Comparison of ENCODE assay signal across 8 mouse cellular contexts in the genomic region with DNA sequence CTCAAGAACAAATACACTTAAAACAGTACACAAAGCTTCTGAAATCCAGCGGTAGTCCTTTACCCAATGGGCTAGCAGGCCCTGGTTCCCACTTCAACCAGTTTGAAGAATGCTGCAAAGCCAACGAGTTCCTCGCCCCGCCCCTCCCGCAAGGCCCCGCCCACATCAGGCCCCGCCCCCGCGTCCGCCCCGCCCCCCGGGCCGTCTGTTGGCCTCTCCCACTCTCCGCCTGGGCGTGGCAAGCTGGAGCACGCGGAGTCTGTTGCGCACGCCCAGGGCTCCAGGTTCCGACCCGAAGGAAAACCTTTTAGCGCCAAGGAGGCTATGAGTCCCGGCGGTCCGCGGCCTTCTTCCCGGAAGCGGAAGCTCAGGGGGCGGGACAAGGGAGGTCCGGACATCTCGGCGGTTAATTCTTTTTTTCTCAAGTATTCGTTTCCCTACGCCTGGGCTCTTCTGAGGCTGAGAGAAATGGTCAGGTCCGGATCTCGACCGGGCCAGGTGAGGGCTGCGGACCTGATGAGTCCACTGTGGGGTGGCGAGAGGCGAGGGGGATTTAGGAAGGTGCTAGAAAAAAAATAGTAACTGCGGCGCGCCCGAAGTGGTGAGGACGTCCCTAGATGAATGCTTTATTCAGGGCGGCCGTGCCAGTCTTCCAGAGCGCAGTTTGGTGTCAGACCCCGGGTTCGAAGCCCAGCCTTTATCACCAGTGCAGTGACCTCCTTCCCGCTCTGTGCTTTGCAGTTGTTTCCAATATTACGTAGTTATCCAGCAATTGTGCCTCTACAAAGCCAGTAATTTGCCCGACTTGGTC. TPM values are rescaled to one million over a fixed set of nuclear protein-coding genes. Genes with fewer than 3 reads are reported as not detected.
DNase-seq lines count a peak whose midpoint lies in the region; ATAC-seq and TF ChIP-seq lines count a peak whose summit lies in the region.

TSS of gene Ccdc14 (plus strand) at position 283 of the 811 bp plus-strand sequence.

- ATAC-seq in forebrain, embryonic 14.5 days, result peak; percentile 94
- ATAC-seq in neutrophil, adult 5-6 weeks (ENCODE audit: extremely low read depth, insufficient number of reproducible peaks, low FRiP score, poor library complexity, severe bottlenecking), result peak; percentile 78

- H3K4me3 ChIP-seq in forebrain, embryonic 14.5 days (ENCODE audit: low read depth, low read length), result peak within 1 kb of the TSS; percentile 63
- H3K4me3 ChIP-seq in lung, adult 2 months (replicated peaks; ENCODE audit: extremely low read depth, low read depth, low read length), result peak within 1 kb of the TSS; percentile 93

- intact Hi-C loops in heart, postnatal 25 days (cut with DNase I), result no loop called here

- H3K4me1 ChIP-seq in forebrain, embryonic 14.5 days (ENCODE audit: control insufficient read depth, insufficient read depth, low read length), result peaks cover 6% of the 10 kb centered on the region
- 0 out of 2 replicates have a peak, but pooled peaks cover 3% of the 10 kb centered on the region for H3K4me1 ChIP-seq in lung, adult 2 months (ENCODE audit: control insufficient read depth, insufficient read depth, low read length)

- H3K9me3 ChIP-seq in forebrain, embryonic 14.5 days (replicated peaks; ENCODE audit: control insufficient read depth, low read length), result no peaks in the 10 kb centered on the region

- peak within 1 kb of the TSS; percentile 76 for H3K27ac ChIP-seq in forebrain, embryonic 14.5 days (ENCODE audit: low read depth, low read length)

- peak within 1 kb of the TSS; percentile 78 for H3K9ac ChIP-seq in forebrain, embryonic 14.5 days (ENCODE audit: low read length)

- no peak for TF ChIP-seq POLR2A in lung, adult 2 months (IDR thresholded peaks at IDR 0.05; ENCODE audit: borderline replicate concordance, extremely low read depth, low read depth, low read length)

- DNase-seq in ES-CJ7 (ENCODE audit: low read depth, low spot score), result peak; percentile 97
- DNase-seq in cerebellum, adult 11 months, result peak; percentile 74
- peak; percentile 93 for DNase-seq in forebrain, embryonic 14.5 days (ENCODE audit: low spot score)
- DNase-seq in heart, postnatal 25 days (ENCODE audit: low spot score), result peak; percentile 77
- peak; percentile 64 to 79 for DNase-seq in layer of hippocampus, adult 18-20 months (ENCODE audit: low spot score in 2 of 2)
- peak; percentile 83 for DNase-seq in lung, adult 2 months
- peak; percentile 68 to 78 for DNase-seq in thymus, adult 18-20 months

- peak within 1 kb of the TSS; percentile 82 for H3K4me2 ChIP-seq in forebrain, embryonic 14.5 days (ENCODE audit: low read length)

- under 1% methylated on average over 53 of the region's 53 CpGs for WGBS in forebrain, embryonic 14.5 days
- under 1% methylated on average over 53 of the region's 53 CpGs for WGBS in lung, adult 2 months

- no peak for TF ChIP-seq CTCF in lung, adult 2 months (IDR thresholded peaks at IDR 0.05; ENCODE audit: insufficient read depth, low read length)

- no peaks in the 10 kb centered on the region for H3K27me3 ChIP-seq in forebrain, embryonic 14.5 days (replicated peaks; ENCODE audit: control insufficient read depth, insufficient read depth, low read length)

- H3K36me3 ChIP-seq in forebrain, embryonic 14.5 days (ENCODE audit: control insufficient read depth, insufficient read depth, low read length), result no peaks in the 10 kb centered on the region

RNA-seq across cellular contexts. Expression of gene Ccdc14, which starts in this region (rescaled TPM):
- polyA plus RNA-seq in forebrain, embryonic 14.5 days (2014; fragmentation: Nextera tagmentation; extraction: Ambion mirVana), result 5.7 and 6.5 TPM in 2 replicates
- total RNA-seq in heart, postnatal 25 days (2021), result 1 to 10 TPM; 1.9 to 2.6 TPM
- 1 to 10 TPM; 2.2 to 2.7 TPM for total RNA-seq in layer of hippocampus, adult 18-20 months (2021)
- polyA plus RNA-seq in lung, adult 2 months (2012; rRNA removed), result 1.5 and 2.4 TPM in 2 replicates
- total RNA-seq in neutrophil, adult 5-6 weeks (2017), result 2.6 and 3.0 TPM in 2 replicates

Comparison
In these comparisons a context has a peak if more than half of its experiments do, and no peak if none do; other contexts are left out.
1. Peak in every context shown above with its lines: DNase-seq, ATAC-seq, H3K4me3 ChIP-seq and H3K27ac ChIP-seq.